ENCODE assay signal across 9 mouse cellular contexts in genomic region chr14:79293119-79293780, GRCm38 (mm10). TPM values are rescaled to one million over a fixed set of nuclear protein-coding genes. Genes with fewer than 3 reads are reported as not detected.
A peak's percentile ranks its signal among the peaks of the same experiment; 100 is the strongest.
DNase-seq lines count a peak whose midpoint lies in the region; ATAC-seq and TF ChIP-seq lines count a peak whose summit lies in the region.
"Had no signal": no experiment of that assay in that cellular context is flagged by ENCODE, and none has a peak within 500 bp of the region (broad histone marks: within the 10 kb centered on the region; RNA-seq: fewer than 3 reads in every experiment).

No protein-coding gene starts in this region.

- no peak overlapping the region for H3K9ac ChIP-seq in heart, embryonic 16.5 days (ENCODE audit: low read length)
- no peak overlapping the region for H3K9ac ChIP-seq in limb, embryonic 13.5 days
- H3K9ac ChIP-seq: limb, embryonic 15.5 days had no signal

- WGBS in cerebellum, adult 2 months, result 31% methylated on average over 12 of the region's 16 CpGs
- 67% methylated on average over 9 of the region's 16 CpGs for WGBS in heart, embryonic 16.5 days
- WGBS in limb, embryonic 13.5 days, result 59% methylated on average over 9 of the region's 16 CpGs

- no peak for TF ChIP-seq CTCF in cerebellum, adult 2 months (IDR thresholded peaks at IDR 0.05; ENCODE audit: borderline replicate concordance, insufficient read depth, low read depth, low read length)

- no peaks in the 10 kb centered on the region for H3K27me3 ChIP-seq in cerebellum, adult 2 months (ENCODE audit: control insufficient read depth, insufficient read depth, low read length)
- no peaks in the 10 kb centered on the region for H3K27me3 ChIP-seq in heart, embryonic 16.5 days (ENCODE audit: control insufficient read depth, insufficient read depth, low read length)
- peaks cover 6% of the 10 kb centered on the region; the same call in 1 of the 2 replicates for H3K27me3 ChIP-seq in limb, embryonic 13.5 days
- H3K27me3 ChIP-seq: limb, embryonic 15.5 days had no signal

- ATAC-seq in heart, embryonic 16.5 days (replicated peaks; ENCODE audit: extremely low read depth, insufficient read depth, low FRiP score), result no peak
- no peak for ATAC-seq in limb, embryonic 13.5 days (ENCODE audit: low FRiP score, low read depth)
- peak; percentile 61 for ATAC-seq in neutrophil, adult 5-6 weeks (ENCODE audit: extremely low read depth, insufficient number of reproducible peaks, low FRiP score, poor library complexity, severe bottlenecking)

- H3K9me3 ChIP-seq in heart, embryonic 16.5 days (replicated peaks; ENCODE audit: control insufficient read depth, low read length), result no peaks in the 10 kb centered on the region
- no peaks in the 10 kb centered on the region for H3K9me3 ChIP-seq in limb, embryonic 13.5 days
- H3K9me3 ChIP-seq: limb, embryonic 15.5 days had no signal

- peaks cover 8% of the 10 kb centered on the region for H3K4me1 ChIP-seq in cerebellum, adult 2 months (ENCODE audit: control insufficient read depth, insufficient read depth, low read length)
- H3K4me1 ChIP-seq in heart, embryonic 16.5 days (ENCODE audit: control insufficient read depth, insufficient read depth, low read length), result peaks cover 16% of the 10 kb centered on the region
- H3K4me1 ChIP-seq in limb, embryonic 13.5 days, result peaks cover 61% of the 10 kb centered on the region

- peak overlapping the region; percentile 8 for H3K4me2 ChIP-seq in heart, embryonic 16.5 days (ENCODE audit: low read depth, low read length)
- 0 out of 2 replicates have a peak overlapping the region, but pooled peaks have one; percentile 22 for H3K4me2 ChIP-seq in limb, embryonic 13.5 days (replicated peaks)
- H3K4me2 ChIP-seq: limb, embryonic 15.5 days had no signal

- no peaks in the 10 kb centered on the region for H3K36me3 ChIP-seq in heart, embryonic 16.5 days (ENCODE audit: control insufficient read depth, insufficient read depth)
- peaks cover 2% of the 10 kb centered on the region for H3K36me3 ChIP-seq in limb, embryonic 13.5 days
- H3K36me3 ChIP-seq: limb, embryonic 15.5 days had no signal

- H3K27ac ChIP-seq in cerebellum, adult 2 months (ENCODE audit: insufficient read depth, low read length), result no peak overlapping the region
- H3K27ac ChIP-seq in heart, embryonic 16.5 days (ENCODE audit: low read length), result peak overlapping the region; percentile 51; the same call in 1 of the 2 replicates
- no peak overlapping the region; the same call in 1 of the 2 replicates for H3K27ac ChIP-seq in limb, embryonic 13.5 days
- H3K27ac ChIP-seq: limb, embryonic 15.5 days had no signal

- no peak overlapping the region for H3K4me3 ChIP-seq in cerebellum, adult 2 months (replicated peaks; ENCODE audit: insufficient read depth, low read depth, low read length)
- peak overlapping the region; percentile 10; the same call in 1 of the 2 replicates for H3K4me3 ChIP-seq in heart, embryonic 16.5 days (ENCODE audit: low read length)
- H3K4me3 ChIP-seq in limb, embryonic 13.5 days, result no peak overlapping the region
- H3K4me3 ChIP-seq: limb, embryonic 15.5 days had no signal

- no peak for TF ChIP-seq POLR2A in cerebellum, adult 2 months (IDR thresholded peaks at IDR 0.05; ENCODE audit: borderline replicate concordance, insufficient read depth, low read length)

- peak; percentile 15 for DNase-seq in layer of hippocampus, adult 11-12 months (ENCODE audit: low spot score)
- no peak for DNase-seq in layer of hippocampus, adult 8-10 months (ENCODE audit: low spot score in 2 of 2)
- DNase-seq in cerebellum, adult 2 months, result peak; percentile 31 to 38
- DNase-seq in right cerebral cortex, adult 18-20 months, result no peak
- DNase-seq in ovary, postnatal 36 days (ENCODE audit: low spot score), result no peak

RNA-seq across cellular contexts. Expression of gene Rgcc, which starts 8.2 kb away (rescaled TPM):
- total RNA-seq in layer of hippocampus, adult 8-10 months (2022), result 10 to 100 TPM; 32.3 to 39.8 (median 33.4) TPM
- 41.5 and 45.1 TPM in 2 replicates for polyA plus RNA-seq in cerebellum, adult 2 months (2012; rRNA removed)
- polyA plus RNA-seq in heart, embryonic 16.5 days (2015; fragmentation: Nextera tagmentation; extraction: Ambion mirVana), result 53.6 and 74.7 TPM in 2 replicates
- polyA plus RNA-seq in limb, embryonic 13.5 days (2015; fragmentation: Nextera tagmentation; extraction: Ambion mirVana), result 58.6 and 58.7 TPM in 2 replicates
- total RNA-seq in neutrophil, adult 5-6 weeks (2017), result 20.3 and 20.8 TPM in 2 replicates

RNA-seq across cellular contexts. Expression of gene Zfp957, which starts 46.1 kb away (rescaled TPM):
- not detected for total RNA-seq in layer of hippocampus, adult 8-10 months (2022)
- not detected in 2 replicates for polyA plus RNA-seq in cerebellum, adult 2 months (2012; rRNA removed)
- 0.13 TPM in 1 of 2 replicates, not detected in the other for polyA plus RNA-seq in heart, embryonic 16.5 days (2015; fragmentation: Nextera tagmentation; extraction: Ambion mirVana)
- not detected in 2 replicates for polyA plus RNA-seq in limb, embryonic 13.5 days (2015; fragmentation: Nextera tagmentation; extraction: Ambion mirVana)
- not detected in 2 replicates for total RNA-seq in neutrophil, adult 5-6 weeks (2017)
- polyA plus RNA-seq: limb, embryonic 15.5 days had no signal

Comparison
In these comparisons a context has a peak if more than half of its experiments do, and no peak if none do; other contexts are left out.
1. DNase-seq: peak in layer of hippocampus, adult 11-12 months (single experiment) and cerebellum, adult 2 months (2 of 2); none in layer of hippocampus, adult 8-10 months (0 of 2), right cerebral cortex, adult 18-20 months (single experiment) and ovary, postnatal 36 days (single experiment).